Mouse (Mus musculus): Measurements from ENCODE around the gene Espn.

DNA sequence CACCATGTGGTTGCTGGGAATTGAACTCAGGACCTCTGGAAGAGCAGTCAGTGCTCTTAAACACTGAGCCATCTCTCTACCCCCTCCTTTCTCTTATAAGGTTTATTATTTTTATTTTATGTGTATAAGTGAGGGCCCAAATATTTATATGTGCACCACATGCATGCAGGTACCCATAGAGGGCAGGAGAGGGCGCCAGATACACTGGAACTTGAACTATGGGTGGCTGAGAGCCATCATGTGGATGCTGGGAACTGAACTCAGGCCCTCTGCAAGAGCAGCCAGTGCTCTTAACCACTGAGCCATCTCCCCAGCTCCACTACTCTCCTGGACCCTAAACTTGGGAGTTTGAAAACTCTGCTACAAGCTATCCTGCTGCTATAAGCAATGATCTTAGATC lies 8.5 kb downstream of the Espn start:
- no peak for TF ChIP-seq MAFK (IDR thresholded peaks at IDR 0.05; ENCODE audit: insufficient read depth, low read depth, low read length)
- TF ChIP-seq HCFC1 (IDR thresholded peaks at IDR 0.05; ENCODE audit: borderline replicate concordance, insufficient read depth, low read length) = no peak
